Mouse (Mus musculus): ENCODE data around the gene 1600014C23Rik. TPM values are rescaled to one million over a fixed set of nuclear protein-coding genes. Genes with fewer than 3 reads are reported as not detected.

1600014C23Rik gene
- polyA plus RNA-seq, 1 experiment from 2014 or later: not detected

DNA sequence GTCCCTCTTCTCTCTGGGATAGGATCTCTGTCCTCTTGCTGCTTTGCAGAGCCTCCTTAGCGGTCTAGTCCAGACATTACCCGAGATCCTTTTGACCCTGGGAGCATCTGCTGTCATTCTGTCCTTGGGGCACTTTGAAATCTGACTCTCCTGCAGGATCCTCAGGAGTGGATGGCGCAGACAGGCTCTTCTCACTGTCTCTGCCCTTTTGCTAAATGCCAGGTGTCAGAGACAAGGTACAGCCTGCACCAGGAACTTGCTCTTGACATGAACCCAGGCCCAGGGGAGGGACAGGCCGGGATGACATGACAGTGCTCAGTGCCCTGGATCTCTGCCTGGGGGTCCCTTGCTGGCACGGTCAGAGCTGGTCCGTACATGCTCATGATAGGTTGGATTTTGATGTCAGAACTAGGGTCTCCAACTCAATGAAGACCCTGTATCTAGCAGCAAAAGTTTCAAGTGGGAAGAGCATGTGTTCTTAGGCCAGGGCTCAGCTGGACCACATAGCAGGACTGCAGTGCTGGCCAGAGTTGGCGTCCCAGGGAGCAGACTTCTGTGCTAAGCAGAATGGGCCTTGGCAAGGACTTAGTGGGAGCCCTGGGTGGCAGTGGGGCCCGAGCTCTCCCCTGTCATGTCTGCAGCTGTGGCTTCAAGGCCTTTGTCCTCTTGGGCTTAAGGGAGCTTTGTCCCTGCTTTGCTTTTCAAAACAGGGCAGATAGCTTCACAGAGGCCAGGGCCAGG lies 5.5 kb downstream of the 1600014C23Rik start:
- no peak for TF ChIP-seq EP300 (optimal IDR thresholded peaks at IDR 0.05)
- TF ChIP-seq CTCF (IDR thresholded peaks at IDR 0.05; ENCODE audit: low read depth): no peak
- Histone ChIP-seq H3K27me3 (ENCODE audit: control insufficient read depth, insufficient read depth, low read length) (no peaks in the 10 kb centered on the region), H3K4me3 (ENCODE audit: low read depth, low read length) (no peak overlapping the region), H3K27ac (replicated peaks) (no peak overlapping the region), H3K9ac (ENCODE audit: low read length) (no peak overlapping the region), H3K36me3 (ENCODE audit: control insufficient read depth, insufficient read depth, low read length) (no peaks in the 10 kb centered on the region), H3K4me2 (replicated peaks; ENCODE audit: low read depth) (no peak overlapping the region), H3K4me1 (replicated peaks; ENCODE audit: control insufficient read depth, insufficient read depth) (no peaks in the 10 kb centered on the region), H3K9me3 (ENCODE audit: control insufficient read depth, low read length) (no peaks in the 10 kb centered on the region)
- no peak for ATAC-seq (ENCODE audit: low FRiP score, low TSS enrichment)
- DNase-seq (ENCODE audit: low spot score): no peak
- WGBS: 71% methylated on average over 8 of the region's 8 CpGs

DNA sequence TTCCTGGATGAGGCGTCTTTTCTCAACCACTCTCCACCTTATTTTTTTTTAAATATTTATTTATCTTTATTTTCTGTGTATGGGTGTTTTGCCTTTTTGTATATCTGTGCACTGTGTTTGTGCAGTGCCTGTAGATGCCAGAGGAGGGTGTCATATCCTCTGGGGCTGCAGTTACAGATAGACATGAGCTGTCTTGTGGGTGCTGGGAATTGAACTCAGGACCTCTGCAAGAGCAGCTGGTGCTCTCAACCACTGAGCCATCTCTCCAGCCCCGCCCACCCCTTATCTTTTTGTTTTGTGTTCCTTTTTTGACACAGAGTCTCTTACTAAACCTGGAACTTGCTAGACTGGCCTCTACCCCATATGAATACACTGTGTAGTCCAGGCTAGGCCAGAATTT lies 6.2 kb downstream of the 1600014C23Rik start:
- 85% methylated on average over 2 of the region's 2 CpGs for WGBS
- TF ChIP-seq EP300 (optimal IDR thresholded peaks at IDR 0.05) (no peak), CTCF (IDR thresholded peaks at IDR 0.05; ENCODE audit: low read depth) (no peak)

GRCm38 (mm10) chr17:45726249-45726648 lies 7.4 kb downstream of the 1600014C23Rik start:
- H3K4me3 ChIP-seq (ENCODE audit: low read depth, low read length): no peak overlapping the region
- H3K27me3 ChIP-seq (ENCODE audit: control insufficient read depth, insufficient read depth, low read length): no peaks in the 10 kb centered on the region
- peak; percentile 89 for ATAC-seq (ENCODE audit: low FRiP score, low TSS enrichment)
- H3K4me1 ChIP-seq (replicated peaks; ENCODE audit: control insufficient read depth, insufficient read depth): no peaks in the 10 kb centered on the region
- TF ChIP-seq EP300 (optimal IDR thresholded peaks at IDR 0.05): no peak
- no peak for TF ChIP-seq CTCF (IDR thresholded peaks at IDR 0.05; ENCODE audit: low read depth)
- no peaks in the 10 kb centered on the region for H3K36me3 ChIP-seq (ENCODE audit: control insufficient read depth, insufficient read depth, low read length)
- DNase-seq (ENCODE audit: low spot score): peak; percentile 89
- WGBS: 38% methylated on average over 7 of the region's 7 CpGs
- peak overlapping the region; percentile 20; the same call in 1 of the 2 replicates for H3K4me2 ChIP-seq (replicated peaks; ENCODE audit: low read depth)
- peak overlapping the region; percentile 35 for H3K9ac ChIP-seq (ENCODE audit: low read length)
- H3K9me3 ChIP-seq (ENCODE audit: control insufficient read depth, low read length): no peaks in the 10 kb centered on the region
- peak overlapping the region; percentile 87 for H3K27ac ChIP-seq (replicated peaks)

More for the DNA sequence above, 6.2 kb downstream of the 1600014C23Rik start:
- Histone ChIP-seq H3K4me2 (replicated peaks; ENCODE audit: low read depth) (no peak overlapping the region), H3K36me3 (ENCODE audit: control insufficient read depth, insufficient read depth, low read length) (no peaks in the 10 kb centered on the region), H3K9ac (ENCODE audit: low read length) (no peak overlapping the region), H3K9me3 (ENCODE audit: control insufficient read depth, low read length) (no peaks in the 10 kb centered on the region), H3K4me1 (replicated peaks; ENCODE audit: control insufficient read depth, insufficient read depth) (no peaks in the 10 kb centered on the region), H3K27me3 (ENCODE audit: control insufficient read depth, insufficient read depth, low read length) (no peaks in the 10 kb centered on the region), H3K27ac (replicated peaks) (no peak overlapping the region), H3K4me3 (ENCODE audit: low read depth, low read length) (no peak overlapping the region)
- DNase-seq (ENCODE audit: low spot score): no peak
- ATAC-seq (ENCODE audit: low FRiP score, low TSS enrichment): no peak

GRCm38 (mm10) chr17:45724574-45724921 lies 9.1 kb downstream of the 1600014C23Rik start:
- H3K27me3 ChIP-seq (ENCODE audit: control insufficient read depth, insufficient read depth, low read length): no peaks in the 10 kb centered on the region
- no peak overlapping the region for H3K9ac ChIP-seq (ENCODE audit: low read length)
- DNase-seq (ENCODE audit: low spot score): no peak
- TF ChIP-seq CTCF (IDR thresholded peaks at IDR 0.05; ENCODE audit: low read depth) (no peak), EP300 (optimal IDR thresholded peaks at IDR 0.05) (no peak)
- WGBS: 85% methylated on average over 10 of the region's 10 CpGs
- H3K36me3 ChIP-seq (ENCODE audit: control insufficient read depth, insufficient read depth, low read length): no peaks in the 10 kb centered on the region
- no peak for ATAC-seq (ENCODE audit: low FRiP score, low TSS enrichment)
- no peaks in the 10 kb centered on the region for H3K4me1 ChIP-seq (replicated peaks; ENCODE audit: control insufficient read depth, insufficient read depth)
- no peaks in the 10 kb centered on the region for H3K9me3 ChIP-seq (ENCODE audit: control insufficient read depth, low read length)
- no peak overlapping the region for H3K4me3 ChIP-seq (ENCODE audit: low read depth, low read length)
- no peak overlapping the region for H3K27ac ChIP-seq (replicated peaks)
- no peak overlapping the region for H3K4me2 ChIP-seq (replicated peaks; ENCODE audit: low read depth)

- DNase-seq (ENCODE audit: low spot score) (peak; percentile 92), ATAC-seq (ENCODE audit: low FRiP score, low TSS enrichment) (0 out of 2 replicates have a peak, but pooled peaks have one; percentile 48)
- Histone ChIP-seq H3K4me2 (replicated peaks; ENCODE audit: low read depth) (peak overlapping the region; percentile 70), H3K36me3 (ENCODE audit: control insufficient read depth, insufficient read depth, low read length) (no peaks in the 10 kb centered on the region), H3K4me3 (ENCODE audit: low read depth, low read length) (peak overlapping the region; percentile 45), H3K9me3 (ENCODE audit: control insufficient read depth, low read length) (no peaks in the 10 kb centered on the region), H3K9ac (ENCODE audit: low read length) (peak overlapping the region; percentile 68), H3K27ac (replicated peaks) (peak overlapping the region; percentile 82), H3K4me1 (replicated peaks; ENCODE audit: control insufficient read depth, insufficient read depth) (no peaks in the 10 kb centered on the region), H3K27me3 (ENCODE audit: control insufficient read depth, insufficient read depth, low read length) (no peaks in the 10 kb centered on the region)
- TF ChIP-seq CTCF (IDR thresholded peaks at IDR 0.05; ENCODE audit: low read depth): peak; percentile 99
- TF ChIP-seq EP300 (optimal IDR thresholded peaks at IDR 0.05): no peak
- 4% methylated on average over 25 of the region's 25 CpGs for WGBS
These were observed 9.7 kb downstream of the 1600014C23Rik start for GRCm38 (mm10) chr17:45723732-45724573.

All from stomach, postnatal 0 days (tissue).